Mouse (Mus musculus): ENCODE results near the gene Sp1. TPM values are rescaled to one million over a fixed set of nuclear protein-coding genes. Genes with fewer than 3 reads are reported as not detected.

The Sp1 gene
- polyA plus RNA-seq, 1 experiment from 2014 or later: 16.8 TPM

DNA sequence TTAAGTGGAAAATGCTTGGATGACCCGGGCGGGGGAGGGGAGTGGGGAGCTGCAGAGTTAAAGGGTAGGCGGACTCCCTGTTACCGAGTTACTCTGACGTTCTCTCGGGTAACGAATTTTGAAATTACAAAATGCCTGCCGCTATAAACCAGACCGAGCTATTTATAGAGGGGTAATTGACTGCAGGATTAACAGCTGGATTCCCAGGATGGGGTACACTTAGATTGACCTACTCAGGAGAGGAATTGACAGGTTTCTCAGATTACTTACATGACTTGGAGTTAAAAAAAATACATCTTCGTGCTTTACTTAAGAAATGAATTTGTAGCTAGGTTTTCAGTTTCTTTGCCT lies 65.3 kb downstream of the Sp1 start:
- Histone ChIP-seq H3K4me3 (ENCODE audit: low read length) (peak overlapping the region; percentile 93), H3K27me3 (ENCODE audit: control insufficient read depth, insufficient read depth, low read length) (no peaks in the 10 kb centered on the region), H3K9ac (ENCODE audit: low read depth, low read length) (peak overlapping the region; percentile 97), H3K36me3 (ENCODE audit: control insufficient read depth, insufficient read depth, low read length) (peaks cover 26% of the 10 kb centered on the region), H3K4me1 (ENCODE audit: control insufficient read depth, insufficient read depth, low read length) (peaks cover 11% of the 10 kb centered on the region; the same call in 1 of the 2 replicates), H3K4me2 (replicated peaks; ENCODE audit: low read depth, low read length) (peak overlapping the region; percentile 53), H3K27ac (ENCODE audit: low read depth, low read length) (peak overlapping the region; percentile 99), H3K9me3 (ENCODE audit: control insufficient read depth, low read length) (no peaks in the 10 kb centered on the region)
- WGBS: 2% methylated on average over 10 of the region's 10 CpGs
- no peak; the same call in 1 of the 2 replicates for ATAC-seq (ENCODE audit: low FRiP score, low TSS enrichment)

DNA sequence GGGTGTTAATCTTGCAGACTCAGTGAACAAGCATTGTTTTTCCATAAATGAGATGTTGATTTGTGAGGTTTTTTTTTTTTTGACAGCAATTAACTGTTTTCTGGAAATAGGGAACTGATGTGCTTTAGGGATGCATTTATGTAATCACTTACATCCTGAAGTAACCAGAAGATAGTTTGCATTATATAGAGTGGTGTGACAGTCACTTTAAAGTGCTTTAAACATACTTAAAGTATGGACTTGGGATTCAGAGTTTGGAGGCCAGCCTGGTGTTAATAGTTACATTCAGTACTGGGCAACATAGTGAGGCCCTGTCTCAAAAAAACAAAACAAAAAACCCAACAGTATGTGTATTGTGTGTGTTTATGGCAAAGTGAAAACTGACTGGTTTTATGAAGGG lies 65.8 kb downstream of the Sp1 start:
- no peak for ATAC-seq (ENCODE audit: low FRiP score, low TSS enrichment)
- peaks cover 11% of the 10 kb centered on the region; the same call in 1 of the 2 replicates for H3K4me1 ChIP-seq (ENCODE audit: control insufficient read depth, insufficient read depth, low read length)
- H3K4me2 ChIP-seq (replicated peaks; ENCODE audit: low read depth, low read length): peak overlapping the region; percentile 53
- no peaks in the 10 kb centered on the region for H3K27me3 ChIP-seq (ENCODE audit: control insufficient read depth, insufficient read depth, low read length)
- peak overlapping the region; percentile 93 for H3K4me3 ChIP-seq (ENCODE audit: low read length)
- peaks cover 31% of the 10 kb centered on the region for H3K36me3 ChIP-seq (ENCODE audit: control insufficient read depth, insufficient read depth, low read length)
- no peaks in the 10 kb centered on the region for H3K9me3 ChIP-seq (ENCODE audit: control insufficient read depth, low read length)
- no peak overlapping the region for H3K27ac ChIP-seq (ENCODE audit: low read depth, low read length)
- H3K9ac ChIP-seq (ENCODE audit: low read depth, low read length): peak overlapping the region; percentile 97; the same call in 1 of the 2 replicates

- no peak overlapping the region; the same call in 1 of the 2 replicates for H3K4me2 ChIP-seq (replicated peaks; ENCODE audit: low read depth, low read length)
Measured at GRCm38 (mm10) chr15:102473246-102473645, 67.3 kb downstream of the Sp1 start.

DNA sequence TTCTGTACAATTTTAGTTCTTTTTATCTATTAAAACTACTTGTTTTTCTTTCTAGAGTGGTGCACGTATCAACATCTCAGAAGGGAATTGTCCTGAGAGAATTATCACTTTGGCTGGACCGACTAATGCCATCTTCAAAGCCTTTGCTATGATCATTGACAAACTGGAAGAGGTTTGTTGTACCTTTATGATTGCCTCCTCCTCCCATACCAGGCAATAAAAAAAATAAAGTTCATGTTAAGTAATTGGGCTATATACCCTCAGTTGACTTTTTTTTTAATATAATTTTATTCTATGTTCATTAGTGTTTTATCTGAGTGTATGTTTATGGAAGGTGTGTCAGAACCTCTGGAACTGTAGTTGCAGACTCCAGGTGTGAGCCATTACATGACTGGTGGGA lies 68.6 kb downstream of the Sp1 start:
- H3K27ac ChIP-seq (ENCODE audit: low read depth, low read length): no peak overlapping the region

More at GRCm38 (mm10) chr15:102473246-102473645, 67.3 kb downstream of the Sp1 start:
- H3K9ac ChIP-seq (ENCODE audit: low read depth, low read length): no peak overlapping the region
- no peak overlapping the region for H3K4me3 ChIP-seq (ENCODE audit: low read length)
- H3K36me3 ChIP-seq (ENCODE audit: control insufficient read depth, insufficient read depth, low read length): peaks cover 45% of the 10 kb centered on the region
- no peak overlapping the region for H3K27ac ChIP-seq (ENCODE audit: low read depth, low read length)
- H3K4me1 ChIP-seq (ENCODE audit: control insufficient read depth, insufficient read depth, low read length): peaks cover 11% of the 10 kb centered on the region; the same call in 1 of the 2 replicates
- no peak for ATAC-seq (ENCODE audit: low FRiP score, low TSS enrichment)
- H3K27me3 ChIP-seq (ENCODE audit: control insufficient read depth, insufficient read depth, low read length): no peaks in the 10 kb centered on the region
- H3K9me3 ChIP-seq (ENCODE audit: control insufficient read depth, low read length): no peaks in the 10 kb centered on the region
- WGBS: 53% methylated on average over 2 of the region's 2 CpGs

DNA sequence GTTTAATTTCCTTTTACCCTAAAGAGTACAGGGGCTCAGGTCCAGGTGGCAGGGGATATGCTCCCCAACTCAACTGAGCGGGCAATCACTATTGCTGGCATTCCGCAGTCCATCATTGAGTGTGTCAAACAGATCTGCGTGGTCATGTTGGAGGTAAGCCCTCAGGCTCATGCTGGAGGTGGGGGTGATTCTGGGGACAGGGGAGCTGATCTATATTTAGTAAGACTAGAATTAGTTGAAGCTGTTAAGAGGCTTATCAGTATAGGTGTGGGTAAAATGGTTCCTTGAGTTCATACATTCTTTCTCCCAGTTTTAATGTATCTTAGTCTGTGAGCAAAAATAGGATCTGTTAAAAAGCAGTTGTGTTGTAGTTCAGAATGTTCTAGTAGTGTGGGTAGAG lies 77.2 kb downstream of the Sp1 start:
- Histone ChIP-seq H3K27me3 (ENCODE audit: control insufficient read depth, insufficient read depth, low read length) (no peaks in the 10 kb centered on the region), H3K36me3 (ENCODE audit: control insufficient read depth, insufficient read depth, low read length) (peaks cover 93% of the 10 kb centered on the region), H3K4me3 (ENCODE audit: low read length) (no peak overlapping the region), H3K4me2 (replicated peaks; ENCODE audit: low read depth, low read length) (no peak overlapping the region), H3K9ac (ENCODE audit: low read depth, low read length) (no peak overlapping the region), H3K9me3 (ENCODE audit: control insufficient read depth, low read length) (no peaks in the 10 kb centered on the region), H3K27ac (ENCODE audit: low read depth, low read length) (no peak overlapping the region), H3K4me1 (ENCODE audit: control insufficient read depth, insufficient read depth, low read length) (no peaks in the 10 kb centered on the region)
- no peak for ATAC-seq (ENCODE audit: low FRiP score, low TSS enrichment)
- WGBS: 99% methylated on average over 3 of the region's 3 CpGs

More for the DNA sequence above, 68.6 kb downstream of the Sp1 start:
- Histone ChIP-seq H3K4me2 (replicated peaks; ENCODE audit: low read depth, low read length) (no peak overlapping the region), H3K4me3 (ENCODE audit: low read length) (no peak overlapping the region), H3K27me3 (ENCODE audit: control insufficient read depth, insufficient read depth, low read length) (no peaks in the 10 kb centered on the region), H3K9me3 (ENCODE audit: control insufficient read depth, low read length) (no peaks in the 10 kb centered on the region), H3K9ac (ENCODE audit: low read depth, low read length) (no peak overlapping the region), H3K4me1 (ENCODE audit: control insufficient read depth, insufficient read depth, low read length) (peaks cover 11% of the 10 kb centered on the region; the same call in 1 of the 2 replicates), H3K36me3 (ENCODE audit: control insufficient read depth, insufficient read depth, low read length) (peaks cover 58% of the 10 kb centered on the region)
- ATAC-seq (ENCODE audit: low FRiP score, low TSS enrichment): no peak
- WGBS: 93% methylated on average over 2 of the region's 2 CpGs

GRCm38 (mm10) chr15:102485853-102486252 lies 79.9 kb downstream of the Sp1 start:
- no peak overlapping the region for H3K4me3 ChIP-seq (ENCODE audit: low read length)
- 0 out of 2 replicates have a peak, but pooled peaks have one; percentile 35 for ATAC-seq (ENCODE audit: low FRiP score, low TSS enrichment)
- 91% methylated on average over 12 of the region's 12 CpGs for WGBS
- H3K9me3 ChIP-seq (ENCODE audit: control insufficient read depth, low read length): no peaks in the 10 kb centered on the region
- H3K4me2 ChIP-seq (replicated peaks; ENCODE audit: low read depth, low read length): no peak overlapping the region
- no peaks in the 10 kb centered on the region for H3K27me3 ChIP-seq (ENCODE audit: control insufficient read depth, insufficient read depth, low read length)
- H3K4me1 ChIP-seq (ENCODE audit: control insufficient read depth, insufficient read depth, low read length): no peaks in the 10 kb centered on the region
- no peak overlapping the region for H3K9ac ChIP-seq (ENCODE audit: low read depth, low read length)
- peaks cover 95% of the 10 kb centered on the region for H3K36me3 ChIP-seq (ENCODE audit: control insufficient read depth, insufficient read depth, low read length)
- H3K27ac ChIP-seq (ENCODE audit: low read depth, low read length): no peak overlapping the region

Other genes starting within 250 kb of the Sp1 start
- 30.1 and 59.9 TPM in 2 replicates for gene Zfp740, start 202.9 kb upstream of the Sp1 start, polyA plus RNA-seq (2014; fragmentation: Nextera tagmentation; extraction: Ambion mirVana)
- gene Csad, start 201.4 kb upstream of the Sp1 start, polyA plus RNA-seq (2014; fragmentation: Nextera tagmentation; extraction: Ambion mirVana): 50.6 and 68.1 TPM in 2 replicates
- 1.1 and 1.7 TPM in 2 replicates for gene Itgb7, start 174.2 kb upstream of the Sp1 start, polyA plus RNA-seq (2014; fragmentation: Nextera tagmentation; extraction: Ambion mirVana)
- 17.9 and 23.9 TPM in 2 replicates for gene Rarg, start 148.6 kb upstream of the Sp1 start, polyA plus RNA-seq (2014; fragmentation: Nextera tagmentation; extraction: Ambion mirVana)
- gene Gm9918, start 135.6 kb upstream of the Sp1 start, polyA plus RNA-seq (2014; fragmentation: Nextera tagmentation; extraction: Ambion mirVana): 0.37 and 0.84 TPM in 2 replicates
- 53.7 and 65.3 TPM in 2 replicates for gene Mfsd5, start 126.7 kb upstream of the Sp1 start, polyA plus RNA-seq (2014; fragmentation: Nextera tagmentation; extraction: Ambion mirVana)
- 33.6 and 35.2 TPM in 2 replicates for gene Espl1, start 109.9 kb upstream of the Sp1 start, polyA plus RNA-seq (2014; fragmentation: Nextera tagmentation; extraction: Ambion mirVana)
- 481 and 576 TPM in 2 replicates for gene Pfdn5, start 80.0 kb upstream of the Sp1 start, polyA plus RNA-seq (2014; fragmentation: Nextera tagmentation; extraction: Ambion mirVana)
- gene Myg1, start 74.4 kb upstream of the Sp1 start, polyA plus RNA-seq (2014; fragmentation: Nextera tagmentation; extraction: Ambion mirVana): 117 and 129 TPM in 2 replicates
- gene Aaas, start 55.4 kb upstream of the Sp1 start, polyA plus RNA-seq (2014; fragmentation: Nextera tagmentation; extraction: Ambion mirVana): 73.3 and 84.7 TPM in 2 replicates
- gene Sp7, start 39.0 kb upstream of the Sp1 start, polyA plus RNA-seq (2014; fragmentation: Nextera tagmentation; extraction: Ambion mirVana): 1.0 and 2.0 TPM in 2 replicates
- 0.51 and 0.95 TPM in 2 replicates for gene Amhr2, start 39.2 kb downstream of the Sp1 start, polyA plus RNA-seq (2014; fragmentation: Nextera tagmentation; extraction: Ambion mirVana)
- gene Prr13, start 52.9 kb downstream of the Sp1 start, polyA plus RNA-seq (2014; fragmentation: Nextera tagmentation; extraction: Ambion mirVana): 87.7 and 92.6 TPM in 2 replicates
- 305 and 373 TPM in 2 replicates for gene Pcbp2, start 64.4 kb downstream of the Sp1 start, polyA plus RNA-seq (2014; fragmentation: Nextera tagmentation; extraction: Ambion mirVana)
- not detected in 2 replicates for gene Gm10337, start 97.6 kb downstream of the Sp1 start, polyA plus RNA-seq (2014; fragmentation: Nextera tagmentation; extraction: Ambion mirVana)
- 12.2 and 14.8 TPM in 2 replicates for gene Map3k12, start 110.9 kb downstream of the Sp1 start, polyA plus RNA-seq (2014; fragmentation: Nextera tagmentation; extraction: Ambion mirVana)
- gene Tarbp2, start 112.0 kb downstream of the Sp1 start, polyA plus RNA-seq (2014; fragmentation: Nextera tagmentation; extraction: Ambion mirVana): 80.4 and 89.1 TPM in 2 replicates
- gene Npff, start 118.8 kb downstream of the Sp1 start, polyA plus RNA-seq (2014; fragmentation: Nextera tagmentation; extraction: Ambion mirVana): 2.7 and 3.5 TPM in 2 replicates
- gene Gm28047, start 218.9 kb downstream of the Sp1 start, polyA plus RNA-seq (2014; fragmentation: Nextera tagmentation; extraction: Ambion mirVana): 0.79 TPM in 1 of 2 replicates, not detected in the other
- 30.5 and 36.8 TPM in 2 replicates for gene Atf7, start 219.3 kb downstream of the Sp1 start, polyA plus RNA-seq (2014; fragmentation: Nextera tagmentation; extraction: Ambion mirVana)

Data from kidney, embryonic 14.5 days (tissue).